Mouse (Mus musculus): ENCODE measurements around the gene A630076J17Rik. TPM values are rescaled to one million over a fixed set of nuclear protein-coding genes. Genes with fewer than 3 reads are reported as not detected.

A630076J17Rik gene
- polyA plus RNA-seq, 1 experiment, result not detected

DNA sequence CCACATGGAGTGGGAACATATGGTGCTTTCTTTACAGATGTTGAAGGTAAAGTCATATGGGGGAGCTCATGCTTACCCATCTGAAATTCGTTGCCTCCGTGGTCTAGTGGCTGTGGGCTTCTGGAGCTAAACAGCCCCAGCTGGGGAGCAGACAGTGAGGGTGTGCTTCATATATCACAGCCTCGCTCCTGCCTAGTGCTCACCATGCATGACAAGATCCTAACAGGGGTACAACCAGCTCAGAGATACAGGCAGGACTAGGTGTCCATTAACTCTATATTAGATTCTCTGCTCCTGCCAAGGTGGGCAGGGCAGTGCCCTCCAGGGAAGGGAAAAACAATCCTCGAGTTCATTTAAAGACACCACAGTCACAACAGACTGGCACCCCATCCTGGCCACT, 788 bp downstream of the A630076J17Rik start:
- 54% methylated on average over 4 of the region's 4 CpGs for WGBS
- H3K4me1 ChIP-seq (ENCODE audit: control insufficient read depth, insufficient read depth, low read length), result no peaks in the 10 kb centered on the region
- no peak for DNase-seq
- no peak for TF ChIP-seq CTCF (IDR thresholded peaks at IDR 0.05; ENCODE audit: borderline replicate concordance, insufficient read depth, low read depth, low read length)
- no peak overlapping the region for H3K4me3 ChIP-seq (replicated peaks; ENCODE audit: insufficient read depth, low read depth, low read length)
- no peaks in the 10 kb centered on the region for H3K27me3 ChIP-seq (ENCODE audit: control insufficient read depth, insufficient read depth, low read length)
- no peak overlapping the region for H3K27ac ChIP-seq (ENCODE audit: insufficient read depth, low read length)

DNA sequence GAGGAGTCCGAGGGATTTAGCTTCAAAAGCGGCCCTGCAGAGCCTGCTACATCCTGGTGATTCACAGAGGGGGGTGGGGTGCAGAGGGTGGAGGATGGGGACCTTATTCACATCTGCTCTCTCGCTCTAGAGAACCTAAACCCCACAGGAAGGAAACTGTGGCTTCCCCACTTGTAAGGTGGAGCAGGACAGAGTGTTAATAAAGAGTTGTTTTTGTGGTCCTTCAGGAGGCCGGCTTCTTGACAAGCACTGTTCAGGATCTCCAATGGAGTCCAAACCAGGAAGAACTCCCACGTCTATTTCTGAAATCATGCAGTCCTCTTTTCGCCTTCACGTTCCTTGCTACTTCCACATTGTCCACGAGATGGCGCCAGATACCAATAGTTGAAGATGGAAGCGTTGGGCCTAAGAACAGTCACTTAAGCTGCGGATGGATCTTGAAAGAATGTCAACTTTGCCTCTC, 3.0 kb downstream of the A630076J17Rik start:
- TF ChIP-seq CTCF (IDR thresholded peaks at IDR 0.05; ENCODE audit: borderline replicate concordance, insufficient read depth, low read depth, low read length) (peak; percentile 92), POLR2A (IDR thresholded peaks at IDR 0.05; ENCODE audit: borderline replicate concordance, insufficient read depth, low read length) (no peak)
- H3K4me3 ChIP-seq (replicated peaks; ENCODE audit: insufficient read depth, low read depth, low read length), result no peak overlapping the region
- H3K27ac ChIP-seq (ENCODE audit: insufficient read depth, low read length), result no peak overlapping the region
- 8% methylated on average over 11 of the region's 11 CpGs for WGBS
- no peaks in the 10 kb centered on the region for H3K4me1 ChIP-seq (ENCODE audit: control insufficient read depth, insufficient read depth, low read length)
- H3K27me3 ChIP-seq (ENCODE audit: control insufficient read depth, insufficient read depth, low read length), result no peaks in the 10 kb centered on the region
- peak; percentile 57 to 80 for DNase-seq

DNA sequence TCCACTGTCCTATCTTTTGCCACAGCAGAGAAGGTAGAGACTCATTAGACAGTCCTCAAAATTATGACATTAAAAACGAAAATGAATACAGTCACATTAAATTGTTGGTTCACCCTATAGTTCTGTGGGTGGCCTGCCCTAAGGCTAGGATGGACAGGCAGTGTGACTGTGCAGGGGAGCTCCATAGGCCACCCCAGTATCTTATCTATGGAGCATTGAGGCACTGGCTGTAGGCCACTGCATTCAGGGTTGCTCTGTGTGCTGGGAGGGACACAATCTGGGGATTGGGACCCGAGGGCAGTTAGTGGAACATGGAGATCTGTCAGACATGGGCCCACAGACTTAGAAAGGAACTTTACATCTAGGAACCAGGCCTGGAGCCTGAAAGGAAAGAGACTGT, 3.5 kb downstream of the A630076J17Rik start:
- TF ChIP-seq POLR2A (IDR thresholded peaks at IDR 0.05; ENCODE audit: borderline replicate concordance, insufficient read depth, low read length) (no peak), CTCF (IDR thresholded peaks at IDR 0.05; ENCODE audit: borderline replicate concordance, insufficient read depth, low read depth, low read length) (no peak)
- DNase-seq, result no peak
- H3K27ac ChIP-seq (ENCODE audit: insufficient read depth, low read length), result no peak overlapping the region
- H3K27me3 ChIP-seq (ENCODE audit: control insufficient read depth, insufficient read depth, low read length), result no peaks in the 10 kb centered on the region
- WGBS, result 23% methylated on average over 2 of the region's 2 CpGs
- H3K4me3 ChIP-seq (replicated peaks; ENCODE audit: insufficient read depth, low read depth, low read length), result no peak overlapping the region
- H3K4me1 ChIP-seq (ENCODE audit: control insufficient read depth, insufficient read depth, low read length), result no peaks in the 10 kb centered on the region

DNA sequence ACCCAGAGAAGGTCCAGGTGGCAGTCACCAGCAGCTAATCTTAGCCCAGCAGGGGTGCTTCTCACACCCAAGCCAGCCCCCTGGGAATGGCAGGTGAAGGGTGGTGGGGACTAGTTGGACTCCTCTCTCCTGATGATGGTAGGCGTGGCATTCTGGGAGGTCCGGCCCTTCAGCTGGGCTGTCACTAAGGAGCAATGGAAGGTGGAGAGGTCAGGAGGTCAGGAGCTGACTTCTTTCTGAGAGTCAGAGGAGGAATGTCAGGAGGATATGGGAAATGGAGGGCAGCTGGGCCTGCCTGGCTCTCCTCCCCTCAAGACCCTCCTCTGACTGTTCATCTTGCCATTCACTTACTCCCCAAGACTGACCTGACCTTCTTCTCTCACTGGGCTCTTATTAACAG, 7.6 kb downstream of the A630076J17Rik start:
- Histone ChIP-seq H3K27ac (ENCODE audit: insufficient read depth, low read length) (no peak overlapping the region), H3K27me3 (ENCODE audit: control insufficient read depth, insufficient read depth, low read length) (no peaks in the 10 kb centered on the region), H3K4me1 (ENCODE audit: control insufficient read depth, insufficient read depth, low read length) (no peaks in the 10 kb centered on the region; the same call in 1 of the 2 replicates), H3K4me3 (replicated peaks; ENCODE audit: insufficient read depth, low read depth, low read length) (no peak overlapping the region)
- DNase-seq, result no peak
- WGBS, result 66% methylated on average over 2 of the region's 2 CpGs
- TF ChIP-seq CTCF (IDR thresholded peaks at IDR 0.05; ENCODE audit: borderline replicate concordance, insufficient read depth, low read depth, low read length) (no peak), POLR2A (IDR thresholded peaks at IDR 0.05; ENCODE audit: borderline replicate concordance, insufficient read depth, low read length) (no peak)

DNA sequence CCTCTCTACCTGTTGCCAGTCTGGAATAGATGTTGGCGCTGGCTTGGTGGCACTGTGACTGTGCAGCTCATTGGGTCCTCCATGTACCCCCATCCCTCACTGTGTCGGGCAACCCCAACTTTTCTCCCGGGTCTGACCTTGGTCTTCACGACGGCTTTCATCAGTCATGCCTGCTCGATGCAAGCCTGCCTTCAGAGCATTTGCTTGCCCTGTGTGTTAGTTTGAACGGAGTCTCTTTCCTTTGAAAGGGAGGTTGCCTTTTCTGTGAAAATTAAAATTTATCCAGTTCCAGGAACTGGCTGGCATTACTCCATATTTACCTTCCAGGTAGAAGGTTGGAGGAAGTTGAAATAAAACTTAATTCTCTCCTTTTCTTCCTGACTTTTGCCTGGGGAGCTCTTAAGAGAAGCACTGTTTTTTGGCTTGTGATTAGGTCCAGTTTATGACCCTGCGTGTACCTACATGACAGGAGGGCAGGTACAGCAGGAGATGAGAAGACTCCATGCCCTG, 8.1 kb downstream of the A630076J17Rik start:
- H3K4me1 ChIP-seq (ENCODE audit: control insufficient read depth, insufficient read depth, low read length), result no peaks in the 10 kb centered on the region; the same call in 1 of the 2 replicates
- WGBS, result 89% methylated on average over 8 of the region's 8 CpGs
- no peaks in the 10 kb centered on the region for H3K27me3 ChIP-seq (ENCODE audit: control insufficient read depth, insufficient read depth, low read length)
- H3K4me3 ChIP-seq (replicated peaks; ENCODE audit: insufficient read depth, low read depth, low read length), result no peak overlapping the region
- TF ChIP-seq CTCF (IDR thresholded peaks at IDR 0.05; ENCODE audit: borderline replicate concordance, insufficient read depth, low read depth, low read length) (no peak), POLR2A (IDR thresholded peaks at IDR 0.05; ENCODE audit: borderline replicate concordance, insufficient read depth, low read length) (no peak)
- DNase-seq, result no peak
- H3K27ac ChIP-seq (ENCODE audit: insufficient read depth, low read length), result no peak overlapping the region

DNA sequence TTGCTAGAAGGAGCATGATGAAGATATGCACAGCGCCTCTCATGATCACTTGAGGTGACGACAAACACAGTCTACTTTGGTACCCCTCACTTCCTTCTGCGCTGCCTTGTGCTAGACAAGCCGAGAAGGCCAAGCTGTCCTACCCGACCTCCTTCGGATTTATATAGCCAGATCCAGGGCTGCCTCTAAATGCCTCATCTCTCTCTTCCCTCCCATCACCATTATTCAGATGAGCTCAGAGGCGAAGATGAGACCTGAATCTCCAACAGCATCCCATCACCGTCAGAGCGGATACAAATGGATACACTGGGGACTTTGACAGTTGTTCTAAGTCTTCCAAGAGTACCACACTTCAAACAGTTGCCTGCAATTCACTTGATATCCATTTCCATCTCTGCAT, 9.2 kb downstream of the A630076J17Rik start, which contains the start of gene Prok1:
Gene Prok1, minus strand, starts transcription at position 101 of the 400 bp plus-strand sequence.
- no peak within 1 kb of the TSS for H3K4me3 ChIP-seq (replicated peaks; ENCODE audit: insufficient read depth, low read depth, low read length)
- 91% methylated on average over 9 of the region's 9 CpGs for WGBS
- H3K27me3 ChIP-seq (ENCODE audit: control insufficient read depth, insufficient read depth, low read length), result no peaks in the 10 kb centered on the region
- TF ChIP-seq POLR2A (IDR thresholded peaks at IDR 0.05; ENCODE audit: borderline replicate concordance, insufficient read depth, low read length) (no peak), CTCF (IDR thresholded peaks at IDR 0.05; ENCODE audit: borderline replicate concordance, insufficient read depth, low read depth, low read length) (no peak)
- no peak within 1 kb of the TSS for H3K27ac ChIP-seq (ENCODE audit: insufficient read depth, low read length)
- DNase-seq, result no peak
- no peaks in the 10 kb centered on the region; the same call in 1 of the 2 replicates for H3K4me1 ChIP-seq (ENCODE audit: control insufficient read depth, insufficient read depth, low read length)

DNA sequence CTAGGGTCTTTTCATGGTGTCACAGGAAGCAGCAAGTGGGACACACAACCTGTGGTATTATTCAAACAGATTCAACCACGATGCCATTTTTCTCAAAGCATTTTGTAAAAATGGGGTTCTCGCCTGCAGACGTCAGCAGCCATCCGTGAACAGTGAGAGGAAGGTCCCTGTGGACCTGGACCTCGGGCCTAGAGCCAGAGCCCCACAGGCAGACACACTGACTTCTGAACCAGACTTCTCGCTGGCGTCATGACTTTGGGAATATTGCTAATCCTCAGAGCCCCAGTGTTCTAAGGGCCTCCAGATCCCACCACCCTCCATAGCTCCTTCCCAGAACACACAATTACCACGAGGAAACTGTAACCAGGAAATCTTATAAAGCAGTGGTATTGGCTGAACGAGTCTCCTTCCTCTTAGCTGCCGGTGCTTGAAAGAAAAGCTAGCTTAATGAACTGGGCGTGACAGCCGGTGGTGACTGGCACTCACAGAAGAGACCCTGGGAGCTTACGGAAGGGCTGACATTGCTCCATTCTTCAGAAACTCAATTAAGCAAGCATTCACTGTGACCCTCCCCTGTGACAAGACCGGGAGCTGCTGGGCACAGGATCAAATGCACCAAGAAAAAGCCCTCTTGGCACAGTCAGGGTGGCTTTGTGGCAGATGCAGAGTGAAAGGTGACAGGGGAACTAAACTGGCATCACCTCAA, 11.1 kb downstream of the A630076J17Rik start:
- no peak overlapping the region for H3K27ac ChIP-seq (ENCODE audit: insufficient read depth, low read length)
- no peak overlapping the region for H3K4me3 ChIP-seq (replicated peaks; ENCODE audit: insufficient read depth, low read depth, low read length)
- TF ChIP-seq CTCF (IDR thresholded peaks at IDR 0.05; ENCODE audit: borderline replicate concordance, insufficient read depth, low read depth, low read length) (no peak), POLR2A (IDR thresholded peaks at IDR 0.05; ENCODE audit: borderline replicate concordance, insufficient read depth, low read length) (no peak)
- H3K4me1 ChIP-seq (ENCODE audit: control insufficient read depth, insufficient read depth, low read length), result no peaks in the 10 kb centered on the region; the same call in 1 of the 2 replicates
- H3K27me3 ChIP-seq (ENCODE audit: control insufficient read depth, insufficient read depth, low read length), result no peaks in the 10 kb centered on the region
- 10% methylated on average over 14 of the region's 14 CpGs for WGBS
- DNase-seq, result no peak

DNA sequence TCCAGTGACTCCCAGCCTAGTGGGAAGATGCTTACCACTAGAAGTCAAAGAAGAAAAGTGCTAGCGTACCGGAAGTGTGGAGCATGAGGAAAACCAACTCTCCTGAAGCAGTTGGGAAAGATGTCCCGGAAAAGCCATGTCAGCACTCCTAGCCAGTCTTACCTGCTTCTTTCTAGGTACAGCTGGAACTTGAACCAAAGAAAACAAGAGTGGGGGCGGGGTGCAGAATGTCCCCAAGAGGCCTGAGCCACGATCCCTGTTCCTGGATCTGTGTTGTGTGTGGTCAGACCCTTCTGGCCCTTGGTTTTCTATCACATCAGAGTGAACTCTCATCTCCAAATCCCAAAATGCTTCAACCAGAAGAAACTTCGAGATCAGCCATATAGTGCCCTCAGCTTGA, 16.5 kb downstream of the A630076J17Rik start:
- H3K27me3 ChIP-seq (ENCODE audit: control insufficient read depth, insufficient read depth, low read length), result no peaks in the 10 kb centered on the region
- no peak for DNase-seq
- WGBS, result 74% methylated on average over 6 of the region's 6 CpGs
- TF ChIP-seq CTCF (IDR thresholded peaks at IDR 0.05; ENCODE audit: borderline replicate concordance, insufficient read depth, low read depth, low read length) (no peak), POLR2A (IDR thresholded peaks at IDR 0.05; ENCODE audit: borderline replicate concordance, insufficient read depth, low read length) (no peak)
- no peaks in the 10 kb centered on the region; the same call in 1 of the 2 replicates for H3K4me1 ChIP-seq (ENCODE audit: control insufficient read depth, insufficient read depth, low read length)
- no peak overlapping the region for H3K27ac ChIP-seq (ENCODE audit: insufficient read depth, low read length)
- no peak overlapping the region for H3K4me3 ChIP-seq (replicated peaks; ENCODE audit: insufficient read depth, low read depth, low read length)
